Mouse (Mus musculus) large intestine, adult 2 months (tissue): Measurements from ENCODE around the gene Utp18. TPM values are rescaled to one million over a fixed set of nuclear protein-coding genes. Genes with fewer than 3 reads are reported as not detected.

Experiments
- DNase-seq: peaks from one replicate; pipeline ENCODE4 v3.0.0-alpha.2; 2012; ENCODE audit warnings: low read depth, low spot score
- WGBS: fragments of 180-500 bp; shearing (Covaris S2); methylation state at CpG from one replicate; pipeline ENCODE4 v1.1.7; 2018; 5-methylcytosine and 5-hydroxymethylcytosine counted together
- polyA plus RNA-seq: library from polyadenylated mRNA; depleted of rRNA; stranded (reverse); fragments of >200 nt; gene quantifications from 2 replicates; pipeline ENCODE4 v1.2.3, GENCODE M21; 2012; rRNA removed

Utp18 gene
- polyA plus RNA-seq, 1 experiment = 2.6 TPM

GRCm38 (mm10) chr11:93835800-93836199 lies 49.8 kb downstream of the Utp18 start:
- WGBS = 33% methylated on average over 2 of the region's 2 CpGs
- no peak for DNase-seq

DNA sequence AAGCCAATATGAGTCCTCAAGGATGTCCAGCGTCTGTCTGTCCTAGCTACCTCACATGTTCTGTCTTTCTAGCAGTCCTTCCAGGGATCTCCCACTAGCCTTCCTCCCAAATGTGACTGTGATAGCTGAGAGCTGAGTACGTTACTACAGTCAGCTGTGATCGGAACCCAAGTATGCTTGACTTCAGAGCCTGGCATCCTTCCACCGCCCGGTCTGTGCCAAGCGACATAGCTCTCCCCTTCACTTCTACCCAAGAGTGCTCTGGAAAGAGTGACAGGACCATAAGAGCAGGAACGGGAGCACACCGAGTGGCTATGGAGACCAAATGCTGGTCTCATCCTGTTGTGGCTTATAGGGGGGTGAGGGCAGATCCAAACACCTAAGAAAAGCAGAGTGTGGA lies 55.6 kb downstream of the Utp18 start:
- WGBS = 93% methylated on average over 8 of the region's 8 CpGs
- no peak for DNase-seq

- DNase-seq = no peak
- 71% methylated on average over 6 of the region's 6 CpGs for WGBS
Observed at GRCm38 (mm10) chr11:93829327-93829679, 56.3 kb downstream of the Utp18 start.

- 72% methylated on average over 14 of the region's 14 CpGs for WGBS
- DNase-seq = no peak
Observed at GRCm38 (mm10) chr11:93828619-93829326, 56.8 kb downstream of the Utp18 start.

- WGBS = 80% methylated on average over 2 of the region's 2 CpGs
- no peak for DNase-seq
Observed at GRCm38 (mm10) chr11:93822261-93822660, 63.3 kb downstream of the Utp18 start.

DNA sequence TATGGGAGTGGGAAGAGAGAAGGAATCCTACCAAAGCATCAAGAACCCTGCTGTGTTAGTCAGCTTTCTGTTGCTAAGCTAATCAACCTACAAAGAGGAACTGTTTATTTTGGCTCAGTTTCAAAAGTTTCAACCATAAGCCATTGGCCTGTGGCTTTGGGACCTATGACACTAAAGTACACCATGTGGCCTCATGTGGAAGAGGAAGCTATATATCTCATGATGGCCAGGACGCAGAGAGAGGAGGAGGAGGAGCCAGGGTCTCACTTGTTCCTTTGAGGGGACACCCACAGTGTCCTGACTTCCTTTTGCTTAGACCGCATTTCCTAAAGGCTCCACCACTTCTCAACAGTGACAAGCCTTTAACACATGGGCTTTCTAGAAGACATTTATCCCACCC lies 64.0 kb downstream of the Utp18 start:
- DNase-seq = no peak
- WGBS = 38% methylated on average over 2 of the region's 2 CpGs

- DNase-seq = no peak
- 41% methylated on average over 15 of the region's 15 CpGs for WGBS
Observed at GRCm38 (mm10) chr11:93817966-93818738, 67.4 kb downstream of the Utp18 start.

DNA sequence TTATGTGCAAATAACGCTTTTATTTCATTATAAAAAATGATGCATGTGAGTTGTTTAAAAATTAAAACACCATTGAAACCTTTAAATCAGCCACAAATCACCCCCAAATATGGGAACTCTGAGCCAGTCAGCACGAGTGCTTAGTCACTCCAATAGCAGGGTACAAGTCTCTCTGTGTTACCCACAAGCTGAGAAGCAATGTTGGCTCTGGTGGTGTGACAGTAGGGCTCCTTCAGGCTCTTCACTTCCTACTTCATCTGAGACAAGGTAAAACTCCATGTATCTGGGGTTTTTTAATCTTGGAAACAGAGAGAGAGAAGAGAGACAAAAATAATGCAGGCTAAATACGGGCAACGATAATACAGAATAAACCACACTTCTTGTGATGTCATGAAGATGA lies 72.6 kb downstream of the Utp18 start:
- 74% methylated on average over 4 of the region's 4 CpGs for WGBS
- DNase-seq = no peak

DNA sequence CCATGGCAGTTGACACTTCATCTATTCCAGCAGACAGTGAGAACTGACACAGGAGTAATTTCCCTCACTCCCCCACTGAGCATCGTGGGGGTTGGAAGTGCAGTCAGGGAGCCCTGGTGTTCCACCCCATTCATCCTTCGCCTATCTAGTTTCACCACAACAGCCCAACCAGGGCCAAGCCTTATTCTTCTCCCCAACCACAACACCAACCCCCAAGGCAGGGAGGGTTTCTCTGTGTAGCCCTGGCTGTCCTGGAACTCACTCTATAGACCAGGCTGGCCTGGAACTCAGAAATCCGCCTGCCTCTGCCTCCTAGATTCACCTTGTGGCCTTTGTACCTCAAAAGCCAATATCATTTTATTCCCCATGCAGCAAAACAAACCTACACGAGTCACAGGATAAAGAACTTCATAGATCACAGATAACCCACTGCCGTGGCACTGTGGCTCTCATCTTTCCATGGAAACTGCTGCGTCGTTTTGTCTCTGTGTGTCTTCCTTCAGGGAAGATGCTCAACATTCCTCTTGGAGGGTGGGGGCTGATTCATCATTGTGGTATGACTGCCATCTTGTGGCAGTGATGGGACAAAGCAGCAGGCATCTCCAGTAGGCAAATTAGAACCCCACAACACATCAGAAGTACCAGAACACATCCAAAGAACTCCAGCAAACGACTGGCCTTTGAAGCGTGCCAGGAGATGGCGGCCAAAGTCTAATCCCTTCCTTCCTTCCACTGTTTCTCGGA lies 73.3 kb downstream of the Utp18 start:
- WGBS = 29% methylated on average over 11 of the region's 11 CpGs
- DNase-seq = no peak

Other genes starting within 250 kb of the Utp18 start
- gene Mbtd1, start 86 bp upstream of the Utp18 start, polyA plus RNA-seq = 3.0 and 4.0 TPM in 2 replicates
- gene Nme2, start 70.5 kb upstream of the Utp18 start, polyA plus RNA-seq = 181 and 193 TPM in 2 replicates
- 46.1 and 54.1 TPM in 2 replicates for gene Gm20390, start 82.5 kb upstream of the Utp18 start, polyA plus RNA-seq
- 144 and 156 TPM in 2 replicates for gene Nme1, start 82.8 kb upstream of the Utp18 start, polyA plus RNA-seq
- 5.2 and 11.0 TPM in 2 replicates for gene Spag9, start 110.3 kb upstream of the Utp18 start, polyA plus RNA-seq